Mouse (Mus musculus) G1E (cell line): ENCODE measurements around the gene Phf10.
"Not testable (repeated sequence)": the region's sequence is repeated elsewhere in the genome, so short reads cannot be mapped to it uniquely, and the experiment has no call there.

ENCODE experiments used
- CTCF ChIP-seq: IDR thresholded peaks from 2 replicates; pipeline ENCODE4 v1.5.1; 2012; ENCODE audit warnings: low read depth, low read length, inconsistent platforms, mixed read lengths
- GATA1 ChIP-seq: IDR thresholded peaks from 2 replicates; pipeline ENCODE4 v1.6.1; 2012; ENCODE audit warnings: borderline replicate concordance, low read length, inconsistent platforms, mixed read lengths
- GATA2 ChIP-seq: IDR thresholded peaks from 2 replicates; pipeline ENCODE4 v1.6.1; 2012; ENCODE audit warnings: low read depth, low read length, inconsistent platforms, borderline replicate concordance
- POLR2AphosphoS5 ChIP-seq: IDR thresholded peaks from 2 replicates; pipeline ENCODE4 v1.6.1; 2012; ENCODE audit warnings: low read depth, low read length, inconsistent platforms; ENCODE audit not compliant: insufficient replicate concordance
- TAL1 ChIP-seq: conservative IDR thresholded peaks from 2 replicates; pipeline ENCODE4 v1.6.1; 2012; ENCODE audit warnings: low read depth, low read length, inconsistent platforms, mixed read lengths

GRCm38 (mm10) chr17:14993139-14993832, 32.2 kb upstream of the Phf10 start:
- TF ChIP-seq CTCF, GATA1, POLR2AphosphoS5, TAL1, GATA2: not testable (repeated sequence)
